Mouse (Mus musculus) telencephalon, adult 2 months (tissue): ENCODE data around the gene Fcgr1.
"Not testable (repeated sequence)": the region's sequence is repeated elsewhere in the genome, so short reads cannot be mapped to it uniquely, and the experiment has no call there.

Source experiments
- DNase-seq: peaks from one replicate; pipeline ENCODE4 v3.0.0-alpha.2; 2011; ENCODE audit warnings: low read depth, low spot score

The Fcgr1 gene

GRCm38 (mm10) chr3:96327131-96327530, 33.4 kb upstream of the Fcgr1 start:
- DNase-seq = no peak

DNA sequence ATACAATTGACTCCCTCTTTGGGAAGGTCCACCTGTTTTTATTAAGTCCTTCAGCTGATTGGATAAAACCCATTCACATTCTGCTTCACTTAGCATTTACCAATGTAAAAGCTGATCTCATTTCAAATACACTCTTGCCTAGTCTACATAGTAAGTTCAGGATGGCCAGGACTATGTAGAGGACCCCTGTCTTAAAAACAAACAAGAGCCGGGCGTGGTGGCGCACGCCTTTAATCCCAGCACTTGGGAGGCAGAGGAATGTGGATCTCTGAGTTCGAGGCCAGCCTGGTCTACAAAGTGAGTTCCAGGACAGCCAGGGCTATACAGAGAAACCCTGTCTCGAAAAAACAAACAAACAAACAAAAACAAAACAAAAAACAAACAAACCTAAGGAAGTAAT, 30.0 kb upstream of the Fcgr1 start:
- not testable (repeated sequence) for DNase-seq

DNA sequence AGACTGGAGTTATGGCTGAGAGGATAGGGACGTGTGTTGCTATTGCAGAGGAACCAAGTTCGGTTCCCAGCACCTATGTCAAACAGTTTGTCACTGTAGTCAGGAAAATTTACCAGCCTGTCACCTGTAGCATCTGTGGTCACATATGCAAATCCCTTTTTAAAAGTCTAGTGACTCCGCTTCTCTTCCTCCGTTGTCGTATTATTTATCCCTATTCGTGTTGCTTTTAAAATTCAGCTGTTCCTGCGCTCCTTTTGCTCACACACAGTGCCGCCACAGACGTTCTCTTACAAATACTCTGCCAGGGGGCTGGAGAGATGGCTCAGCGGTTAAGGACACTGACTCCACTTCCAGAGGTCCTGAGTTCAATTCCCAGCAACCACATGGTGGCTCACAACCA, 28.8 kb upstream of the Fcgr1 start:
- DNase-seq = no peak

GRCm38 (mm10) chr3:96321891-96322290, 28.1 kb upstream of the Fcgr1 start:
- DNase-seq = no peak

DNA sequence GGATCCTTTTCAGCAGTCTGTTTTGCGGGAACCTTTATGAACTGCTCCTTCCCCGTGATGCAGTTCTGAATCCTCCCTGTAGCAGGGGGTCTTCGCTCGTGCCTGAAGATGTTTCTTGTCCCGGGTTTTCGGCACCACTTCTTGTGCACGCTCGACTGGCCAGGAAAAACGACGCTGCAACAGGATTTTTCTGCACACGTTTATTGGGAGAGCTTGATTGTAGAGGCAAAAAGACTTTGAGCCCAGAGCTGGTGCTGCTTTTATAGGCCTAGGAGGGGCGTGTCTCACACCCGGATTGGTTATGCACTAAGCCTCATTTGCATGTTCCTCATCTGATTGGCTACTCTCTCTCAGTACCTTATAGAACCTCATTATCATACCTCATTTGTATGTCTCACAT, 26.2 kb upstream of the Fcgr1 start:
- not testable (repeated sequence) for DNase-seq

DNA sequence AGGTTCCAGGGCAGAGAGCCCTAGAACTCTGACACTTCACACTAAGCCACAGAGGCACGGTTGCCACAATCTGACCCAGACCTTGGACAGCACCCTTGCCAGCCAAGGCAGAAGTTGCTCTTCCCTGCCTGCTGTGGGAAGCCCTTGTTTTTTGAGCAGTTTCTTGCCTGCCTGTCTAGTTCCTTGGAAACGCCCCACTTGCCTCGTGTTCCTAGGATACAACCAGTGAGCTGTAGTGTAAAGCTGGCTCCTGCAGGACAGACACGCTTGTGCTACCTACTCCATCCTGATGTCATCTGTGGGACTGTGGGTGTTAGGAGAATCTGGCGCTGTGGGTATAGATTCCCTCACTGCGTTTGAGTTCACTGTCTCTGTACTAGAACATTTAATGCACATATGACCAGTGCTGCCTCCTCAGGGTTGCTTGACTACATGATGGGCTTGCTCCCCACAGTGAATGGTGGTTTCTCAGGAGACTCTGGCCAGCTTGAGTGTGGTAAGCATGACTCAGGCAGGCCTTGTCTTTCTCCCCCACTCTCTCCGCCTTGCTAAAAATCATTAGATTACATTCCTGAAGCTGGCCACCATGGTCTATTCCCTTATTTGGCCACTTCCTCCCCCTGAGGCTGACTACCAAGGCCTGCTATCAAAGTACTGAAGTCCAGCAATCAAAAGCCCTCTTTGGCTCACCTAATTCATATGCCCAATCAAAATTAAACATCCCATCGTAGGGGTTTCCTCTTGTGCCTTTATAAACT, 18.8 kb upstream of the Fcgr1 start:
- no peak for DNase-seq

DNA sequence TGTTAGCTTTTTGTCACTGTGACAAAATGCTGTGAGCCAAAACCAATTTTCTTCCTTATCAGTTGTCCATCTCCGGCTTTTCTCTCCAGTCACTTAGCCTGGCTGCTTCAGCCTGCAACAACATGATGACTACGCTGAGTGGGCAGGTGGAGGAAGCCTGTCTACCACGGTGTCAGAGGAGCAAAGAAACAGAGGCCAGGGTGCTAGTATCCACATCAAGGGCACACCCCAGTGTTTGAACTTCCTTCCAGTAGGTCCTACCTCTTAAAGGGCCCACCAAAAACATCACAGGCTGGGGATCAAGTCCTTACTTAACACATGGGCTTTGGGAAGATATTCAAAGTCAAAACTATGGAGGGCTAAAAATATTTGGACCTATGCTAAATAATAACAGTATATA, 15.7 kb upstream of the Fcgr1 start:
- DNase-seq = no peak

- no peak for DNase-seq
These were observed 12.7 kb upstream of the Fcgr1 start for GRCm38 (mm10) chr3:96306506-96306905.

- no peak for DNase-seq
These were observed 8.3 kb upstream of the Fcgr1 start for GRCm38 (mm10) chr3:96302076-96302475.

DNA sequence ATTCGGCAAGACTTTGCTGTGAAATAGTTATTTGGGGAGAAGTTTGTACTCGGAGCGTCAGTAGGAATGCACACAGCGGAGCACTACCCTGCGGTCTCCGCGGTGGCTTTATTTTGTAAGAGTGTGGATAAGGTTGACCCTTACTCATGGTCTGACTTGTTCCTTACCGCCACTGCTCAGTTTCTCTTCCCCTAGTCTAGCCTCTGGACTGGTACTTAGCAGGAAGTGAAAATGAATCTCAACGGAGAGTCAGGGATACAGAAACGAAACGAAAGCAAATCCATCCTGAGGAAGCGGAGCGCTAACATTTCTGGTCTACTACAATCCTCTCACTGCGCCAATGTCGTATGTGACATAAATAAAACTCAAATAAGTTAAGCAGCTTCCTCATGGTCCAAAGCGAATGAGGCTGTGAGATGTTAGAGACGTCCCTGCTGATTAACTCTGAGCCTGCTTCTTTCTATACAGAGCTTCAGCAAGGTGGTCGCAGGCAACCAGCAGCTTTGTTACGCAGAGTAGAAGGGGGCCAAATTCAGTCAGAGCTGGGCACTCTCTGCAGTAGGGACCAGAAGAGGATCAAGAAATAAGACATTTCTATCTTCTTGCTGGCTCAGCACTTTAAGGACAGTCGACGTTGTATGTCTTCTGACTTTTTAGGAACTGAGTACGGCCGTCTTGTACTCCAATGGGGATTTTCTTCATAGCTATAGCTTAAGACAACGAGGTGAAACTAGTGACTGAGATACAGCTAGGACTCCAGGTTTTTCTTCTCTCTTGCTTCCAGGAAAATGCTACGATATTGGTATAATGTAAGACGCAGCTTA, 7.1 kb upstream of the Fcgr1 start:
- DNase-seq = no peak

- no peak for DNase-seq
These were observed 5.8 kb upstream of the Fcgr1 start for GRCm38 (mm10) chr3:96299562-96299961.

GRCm38 (mm10) chr3:96298360-96298759, 4.6 kb upstream of the Fcgr1 start:
- DNase-seq = no peak

DNA sequence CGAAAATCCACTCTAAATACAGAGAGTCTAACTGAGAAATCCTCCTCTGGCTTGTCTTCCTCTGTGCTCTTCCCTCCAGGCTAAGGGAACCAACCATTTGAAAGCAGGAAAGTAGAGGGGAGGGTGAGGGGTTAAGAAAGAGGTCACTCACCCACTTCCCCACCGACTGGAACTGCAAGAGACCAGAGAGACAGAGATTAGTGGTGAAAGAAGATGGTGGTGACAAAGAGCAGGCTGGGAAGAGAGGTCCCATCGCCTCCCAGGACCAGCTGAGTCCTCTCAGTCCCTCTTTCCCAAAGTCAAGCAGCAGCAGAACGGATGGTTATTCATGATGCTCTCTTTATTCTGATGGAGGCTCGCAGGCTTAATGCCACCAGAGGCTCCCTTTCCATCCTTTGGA, 401 bp downstream of the Fcgr1 start:
- no peak for DNase-seq

DNA sequence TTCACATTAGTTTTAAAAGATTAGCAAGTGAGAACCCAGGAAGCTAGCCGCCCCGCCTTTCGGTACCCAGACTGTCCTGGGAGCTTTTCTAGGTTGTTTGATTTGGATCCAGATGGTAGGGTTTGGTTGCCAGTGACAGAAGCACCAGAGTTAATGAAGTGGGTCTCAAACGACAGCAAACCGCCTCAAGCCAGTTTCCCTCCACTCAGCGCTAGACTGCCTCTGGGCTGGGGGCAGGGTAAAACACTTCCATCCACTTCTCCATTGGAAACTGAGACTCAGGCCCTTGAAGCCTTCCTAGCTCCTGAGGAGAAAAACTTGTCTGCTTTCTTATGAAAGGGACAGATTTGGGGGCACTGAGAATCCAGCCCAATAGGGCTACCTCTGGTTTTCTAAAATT, 1.1 kb downstream of the Fcgr1 start:
- no peak for DNase-seq

DNA sequence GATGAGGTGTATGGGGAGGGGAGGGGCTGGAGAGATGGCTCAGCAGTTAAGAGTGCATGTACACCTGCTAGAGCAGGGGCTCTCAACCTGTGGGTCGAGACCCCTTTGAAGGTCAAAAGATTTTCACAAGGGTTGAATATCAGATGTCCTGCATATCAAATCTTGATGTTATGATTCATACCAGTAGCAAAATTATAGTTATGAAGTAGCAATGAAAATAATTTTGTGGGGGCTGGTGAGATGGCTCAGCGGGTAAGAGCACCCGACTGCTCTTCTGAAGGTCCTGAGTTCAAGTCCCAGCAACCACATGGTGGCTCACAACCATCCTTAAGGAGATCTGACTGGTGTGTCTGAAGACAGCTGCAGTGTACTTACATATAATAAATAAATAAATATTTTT, 3.0 kb downstream of the Fcgr1 start:
- not testable (repeated sequence) for DNase-seq

DNA sequence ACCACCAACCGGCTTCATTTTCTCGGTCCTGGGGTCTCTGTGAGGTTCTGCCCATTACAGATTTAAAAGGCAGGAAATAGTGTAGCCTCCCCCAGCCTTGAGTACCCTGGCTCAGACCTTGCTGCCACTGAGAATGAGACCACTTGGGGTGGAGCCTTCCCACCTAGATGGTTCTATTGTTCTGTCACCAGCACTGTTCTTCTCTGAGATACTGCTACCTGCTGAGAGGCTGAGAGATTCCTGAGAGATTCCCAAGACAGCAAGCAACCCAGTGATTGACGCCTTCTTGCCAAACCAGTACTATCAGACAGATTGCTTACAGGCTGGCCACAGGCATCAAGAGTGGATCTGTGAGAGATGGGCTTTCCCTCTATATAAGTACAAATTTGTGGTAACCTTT, 4.6 kb downstream of the Fcgr1 start:
- DNase-seq = no peak

- DNase-seq = not testable (repeated sequence)
These were observed 6.4 kb downstream of the Fcgr1 start for GRCm38 (mm10) chr3:96287334-96287733.

DNA sequence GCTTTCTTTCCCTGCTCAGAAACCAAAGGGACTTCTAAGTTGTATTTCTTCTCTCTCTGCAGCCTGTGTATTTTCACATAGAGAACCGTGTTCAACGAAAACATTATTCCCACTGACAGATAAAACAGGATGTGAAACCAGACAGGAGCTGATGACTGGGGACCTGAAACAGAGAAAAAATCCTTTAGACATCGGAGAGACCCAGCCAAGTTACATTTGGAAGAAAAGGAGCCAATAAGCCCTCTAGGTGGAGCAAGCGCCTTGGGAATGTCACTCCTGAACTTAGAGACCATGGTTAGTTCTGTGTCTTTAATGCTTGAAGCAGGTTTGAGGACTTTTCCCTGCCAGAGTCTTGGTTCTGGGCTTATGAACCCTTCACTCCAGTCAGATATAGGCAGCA, 9.3 kb downstream of the Fcgr1 start:
- no peak for DNase-seq

DNA sequence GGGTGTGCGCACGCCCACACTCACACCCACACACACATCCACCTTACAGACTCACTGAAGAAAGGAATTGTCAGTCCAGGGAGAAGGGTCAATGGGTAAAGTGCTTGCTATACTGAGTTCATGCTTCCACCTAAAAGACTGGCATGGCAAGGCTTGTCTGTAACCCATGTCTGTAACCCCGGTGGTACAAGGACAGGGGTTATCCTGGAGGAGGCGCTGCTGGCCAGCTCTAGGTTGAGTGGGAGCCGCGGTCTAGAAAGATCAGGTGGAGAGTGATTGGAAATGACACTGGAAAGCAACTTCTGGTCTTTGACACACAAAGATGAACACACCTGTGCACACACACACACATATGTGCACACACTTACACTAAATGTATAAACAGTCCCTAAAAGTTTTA, 13.1 kb downstream of the Fcgr1 start:
- no peak for DNase-seq

DNA sequence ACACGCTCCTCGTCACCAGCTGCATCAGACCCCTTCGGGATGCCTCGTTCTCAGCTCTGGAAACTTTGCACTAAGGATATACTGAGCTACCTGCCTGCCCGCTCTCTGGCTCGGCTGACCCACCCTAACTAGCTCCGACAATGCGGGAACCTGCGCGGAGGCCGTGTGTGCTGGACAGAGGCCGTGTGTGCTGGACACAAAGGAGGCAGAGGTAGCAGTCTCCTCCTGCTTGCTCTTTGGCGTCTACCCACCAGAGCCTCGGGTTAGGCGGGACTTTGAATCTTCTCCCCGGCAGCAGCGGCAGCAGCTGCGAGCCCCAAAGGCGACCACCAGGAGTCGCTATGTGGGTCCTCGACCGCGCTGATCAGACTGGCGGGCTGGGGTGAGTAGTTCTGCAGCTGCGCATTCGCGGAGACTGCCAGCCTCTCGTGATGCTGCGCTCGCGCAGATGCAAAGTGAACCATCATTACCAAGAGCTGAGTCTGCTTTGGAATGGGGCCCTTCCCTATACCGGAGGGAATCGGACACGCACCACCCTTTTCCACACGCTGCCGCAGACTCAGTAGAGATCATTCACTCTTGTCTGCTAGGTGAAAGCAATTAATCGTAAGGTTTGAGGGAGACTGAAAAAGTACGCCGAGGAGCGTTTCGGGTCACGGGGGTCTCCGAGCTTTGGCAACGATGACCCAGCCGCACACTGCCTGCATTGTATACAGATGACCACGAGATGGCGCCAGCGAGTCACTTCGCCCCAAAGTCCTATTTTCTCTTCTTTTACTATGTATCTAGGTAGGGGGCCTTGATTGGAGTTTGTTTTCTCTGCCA, 15.8 kb downstream of the Fcgr1 start:
- DNase-seq = peak; percentile 92

- DNase-seq = no peak
These were observed 16.4 kb downstream of the Fcgr1 start for GRCm38 (mm10) chr3:96277428-96277799.
